Mouse (Mus musculus) urinary bladder, postnatal 4 days (tissue): ENCODE measurements at regions not wholly inside any gene's neighbourhood (a gene's known extent, or its start where the extent isn't known, plus 50 kb on each side); places are given as distances from the start of the nearest gene placed in this dataset.

Source experiments
- DNase-seq, 2 experiments: peaks; one replicate each; pipeline ENCODE4 v3.0.0; 2021 to 2022; ENCODE audit warnings: low spot score in 2 of 2

- no peak for DNase-seq
Observed at GRCm38 (mm10) chr8:128296728-128297380, 61.5 kb upstream of the Nrp1 start.

- no peak for DNase-seq
Observed at GRCm38 (mm10) chr8:128302322-128302721, 56.1 kb upstream of the Nrp1 start.
